Mouse (Mus musculus) left cerebral cortex, postnatal 4 days (tissue): ENCODE data around the gene Lca5l. TPM values are rescaled to one million over a fixed set of nuclear protein-coding genes. Genes with fewer than 3 reads are reported as not detected.

Source experiments
- DNase-seq: peaks from one replicate; pipeline ENCODE4 v3.0.0-alpha.2; 2022
- intact Hi-C: fragments of 180-260 bp; cut with DNase I; formaldehyde crosslinking; loops from one replicate; pipeline ENCODE4 v1.15.1; 2025
- total RNA-seq, 2 experiments: library from RNA; stranded (reverse); gene quantifications; 2 replicates each; pipeline ENCODE4 v1.2.3; 2021

The Lca5l gene
- total RNA-seq, 2 experiments from 2014 or later: 1.7 to 2.0 TPM

GRCm38 (mm10) chr16:96127288-96127656 is 64.8 kb downstream of the Lca5l start:
- DNase-seq: no peak
- intact Hi-C loops: no loop called here

GRCm38 (mm10) chr16:96126684-96127171 is 65.3 kb downstream of the Lca5l start:
- no peak for DNase-seq
- intact Hi-C loops: no loop called here

- intact Hi-C loops: no loop called here
- DNase-seq: no peak
These were observed 71.9 kb downstream of the Lca5l start for GRCm38 (mm10) chr16:96120022-96120623.

GRCm38 (mm10) chr16:96114729-96115128 is 77.3 kb downstream of the Lca5l start:
- intact Hi-C loops: no loop called here
- DNase-seq: no peak

- no peak for DNase-seq
- intact Hi-C loops: no loop called here
These were observed 79.3 kb downstream of the Lca5l start for GRCm38 (mm10) chr16:96112769-96113168.

GRCm38 (mm10) chr16:96110655-96111345 is 81.3 kb downstream of the Lca5l start:
- intact Hi-C loops: no loop called here
- DNase-seq: no peak

- intact Hi-C loops: no loop called here
- DNase-seq: no peak
These were observed 82.4 kb downstream of the Lca5l start for GRCm38 (mm10) chr16:96109673-96110072.

Other genes starting within 250 kb of the Lca5l start
- gene Psmg1, start 201.3 kb downstream of the Lca5l start, total RNA-seq: 10 to 100 TPM; 26.5 to 32.2 TPM
- gene Brwd1, start 109.7 kb downstream of the Lca5l start, total RNA-seq: 100 to 1,000 TPM; 131 to 135 TPM
- 100 to 1,000 TPM; 102 to 103 TPM for gene Hmgn1, start 64.5 kb downstream of the Lca5l start, total RNA-seq
- 100 to 1,000 TPM in 1 of 2 experiments, 10 to 100 TPM in 1; 93.0 to 117 TPM for gene Wrb, start 46.9 kb downstream of the Lca5l start, total RNA-seq
- gene Sh3bgr, start 8.2 kb upstream of the Lca5l start, total RNA-seq: 1 to 10 TPM; 1.9 to 3.3 TPM
- 1 to 10 TPM; 3.3 to 4.5 TPM for gene B3galt5, start 43.5 kb upstream of the Lca5l start, total RNA-seq